Mouse (Mus musculus) hindbrain, embryonic 10.5 days (tissue): Measurements from ENCODE around the gene Shc3. TPM values are rescaled to one million over a fixed set of nuclear protein-coding genes. Genes with fewer than 3 reads are reported as not detected.
A peak's percentile ranks its signal among the peaks of the same experiment; 100 is the strongest.

Experiments
- DNase-seq: peaks from one replicate; pipeline ENCODE4 v3.0.0-alpha.2; 2017; ENCODE audit warnings: low spot score
- H3K27ac ChIP-seq: fragments of 300-500 bp; sonication (generic); 2 replicates; pipeline ENCODE4 v1.5.1; 2016; ENCODE audit warnings: mild to moderate bottlenecking, moderate library complexity
- H3K27me3 ChIP-seq: fragments of 300-500 bp; sonication (generic); 2 replicates; pipeline ENCODE4 v1.6.1; 2016; ENCODE audit warnings: mild to moderate bottlenecking; ENCODE audit not compliant: poor library complexity, insufficient read depth, severe bottlenecking
- H3K36me3 ChIP-seq: fragments of 300-500 bp; sonication (generic); 2 replicates; pipeline ENCODE4 v1.6.1; 2016; ENCODE audit warnings: mild to moderate bottlenecking, moderate library complexity
- H3K4me1 ChIP-seq: fragments of 300-500 bp; sonication (generic); replicated peaks from 2 replicates; pipeline ENCODE4 v1.6.1; 2016; ENCODE audit warnings: mild to moderate bottlenecking
- H3K4me3 ChIP-seq: fragments of 300-500 bp; sonication (generic); 2 replicates; pipeline ENCODE4 v1.5.1; 2016; ENCODE audit warnings: mild to moderate bottlenecking, moderate library complexity
- H3K9me3 ChIP-seq: fragments of 300-500 bp; sonication (generic); 2 replicates; pipeline ENCODE4 v1.6.1; 2016; ENCODE audit warnings: mild to moderate bottlenecking, moderate library complexity
- WGBS: fragments of 180-500 bp; shearing (Covaris S2); methylation state at CpG from one replicate; pipeline ENCODE4 v1.1.7; 2016; 5-methylcytosine and 5-hydroxymethylcytosine counted together
- polyA plus RNA-seq: library from polyadenylated mRNA; unstranded; fragments of >200 nt; fragmentation: Nextera tagmentation; extraction: Ambion mirVana; gene quantifications from 2 replicates; pipeline ENCODE4 v1.2.1, GENCODE M21; 2016

Gene Shc3
- polyA plus RNA-seq, 1 experiment from 2014 or later, result 3.2 TPM

- peaks cover 54% of the 10 kb centered on the region for H3K4me1 ChIP-seq
- DNase-seq, result peak; percentile 43
- peak overlapping the region; percentile 72 for H3K4me3 ChIP-seq
- H3K27me3 ChIP-seq, result peaks cover 67% of the 10 kb centered on the region
- 5% methylated on average over 22 of the region's 22 CpGs for WGBS
- H3K36me3 ChIP-seq, result 0 out of 2 replicates have a peak, but pooled peaks cover 3% of the 10 kb centered on the region
- peak overlapping the region; percentile 81 for H3K27ac ChIP-seq
- no peaks in the 10 kb centered on the region for H3K9me3 ChIP-seq
These were observed 2.7 kb downstream of the Shc3 start for GRCm38 (mm10) chr13:51566371-51567077.

GRCm38 (mm10) chr13:51564741-51565140 is 4.5 kb downstream of the Shc3 start:
- no peak for DNase-seq
- H3K4me3 ChIP-seq, result no peak overlapping the region
- WGBS, result 80% methylated on average over 6 of the region's 6 CpGs
- no peaks in the 10 kb centered on the region for H3K9me3 ChIP-seq
- H3K27ac ChIP-seq, result no peak overlapping the region
- peaks cover 41% of the 10 kb centered on the region for H3K4me1 ChIP-seq
- H3K36me3 ChIP-seq, result 0 out of 2 replicates have a peak, but pooled peaks cover 3% of the 10 kb centered on the region
- peaks cover 53% of the 10 kb centered on the region for H3K27me3 ChIP-seq

GRCm38 (mm10) chr13:51553343-51553742 is 15.9 kb downstream of the Shc3 start:
- no peaks in the 10 kb centered on the region for H3K4me1 ChIP-seq
- no peaks in the 10 kb centered on the region for H3K36me3 ChIP-seq
- H3K27me3 ChIP-seq, result no peaks in the 10 kb centered on the region
- H3K4me3 ChIP-seq, result no peak overlapping the region
- no peak for DNase-seq
- no peak overlapping the region for H3K27ac ChIP-seq
- WGBS, result 90% methylated on average over 11 of the region's 11 CpGs
- H3K9me3 ChIP-seq, result no peaks in the 10 kb centered on the region

GRCm38 (mm10) chr13:51552233-51552632 is 17.0 kb downstream of the Shc3 start:
- Histone ChIP-seq H3K4me1 (no peaks in the 10 kb centered on the region), H3K9me3 (no peaks in the 10 kb centered on the region), H3K27me3 (no peaks in the 10 kb centered on the region), H3K4me3 (no peak overlapping the region), H3K36me3 (no peaks in the 10 kb centered on the region), H3K27ac (no peak overlapping the region)
- WGBS, result 72% methylated on average over 3 of the region's 3 CpGs
- DNase-seq, result no peak

GRCm38 (mm10) chr13:51551824-51552223 is 17.4 kb downstream of the Shc3 start:
- no peak for DNase-seq
- no peaks in the 10 kb centered on the region for H3K27me3 ChIP-seq
- WGBS, result 79% methylated on average over 3 of the region's 3 CpGs
- no peaks in the 10 kb centered on the region for H3K36me3 ChIP-seq
- H3K4me1 ChIP-seq, result no peaks in the 10 kb centered on the region
- no peaks in the 10 kb centered on the region for H3K9me3 ChIP-seq
- no peak overlapping the region for H3K4me3 ChIP-seq
- H3K27ac ChIP-seq, result no peak overlapping the region

GRCm38 (mm10) chr13:51539816-51540215 is 29.4 kb downstream of the Shc3 start:
- H3K27ac ChIP-seq, result no peak overlapping the region
- H3K4me1 ChIP-seq, result no peaks in the 10 kb centered on the region
- WGBS, result 91% methylated on average over 8 of the region's 8 CpGs
- no peaks in the 10 kb centered on the region for H3K36me3 ChIP-seq
- H3K27me3 ChIP-seq, result no peaks in the 10 kb centered on the region
- no peaks in the 10 kb centered on the region for H3K9me3 ChIP-seq
- no peak overlapping the region for H3K4me3 ChIP-seq
- DNase-seq, result no peak

GRCm38 (mm10) chr13:51535326-51535725 is 33.9 kb downstream of the Shc3 start:
- no peak overlapping the region for H3K27ac ChIP-seq
- no peak for DNase-seq
- H3K27me3 ChIP-seq, result no peaks in the 10 kb centered on the region
- H3K4me3 ChIP-seq, result no peak overlapping the region
- WGBS, result 89% methylated on average over 7 of the region's 7 CpGs
- H3K9me3 ChIP-seq, result no peaks in the 10 kb centered on the region
- no peaks in the 10 kb centered on the region for H3K4me1 ChIP-seq
- H3K36me3 ChIP-seq, result no peaks in the 10 kb centered on the region

- no peak overlapping the region for H3K27ac ChIP-seq
- no peak overlapping the region for H3K4me3 ChIP-seq
- no peaks in the 10 kb centered on the region for H3K9me3 ChIP-seq
- H3K4me1 ChIP-seq, result no peaks in the 10 kb centered on the region
- WGBS, result 63% methylated on average over 7 of the region's 7 CpGs
- no peak for DNase-seq
- no peaks in the 10 kb centered on the region for H3K36me3 ChIP-seq
- no peaks in the 10 kb centered on the region for H3K27me3 ChIP-seq
These were observed 42.7 kb downstream of the Shc3 start for GRCm38 (mm10) chr13:51526480-51526879.

GRCm38 (mm10) chr13:51524316-51524715 is 44.9 kb downstream of the Shc3 start:
- 92% methylated on average over 4 of the region's 4 CpGs for WGBS
- no peak for DNase-seq
- H3K4me1 ChIP-seq, result no peaks in the 10 kb centered on the region
- no peaks in the 10 kb centered on the region for H3K36me3 ChIP-seq
- no peak overlapping the region for H3K27ac ChIP-seq
- H3K9me3 ChIP-seq, result no peaks in the 10 kb centered on the region
- no peaks in the 10 kb centered on the region for H3K27me3 ChIP-seq
- H3K4me3 ChIP-seq, result no peak overlapping the region

GRCm38 (mm10) chr13:51523311-51523710 is 45.9 kb downstream of the Shc3 start:
- Histone ChIP-seq H3K27me3 (no peaks in the 10 kb centered on the region), H3K4me1 (no peaks in the 10 kb centered on the region), H3K36me3 (no peaks in the 10 kb centered on the region), H3K4me3 (no peak overlapping the region), H3K27ac (no peak overlapping the region), H3K9me3 (no peaks in the 10 kb centered on the region)
- 95% methylated on average over 10 of the region's 10 CpGs for WGBS
- DNase-seq, result no peak

- H3K4me3 ChIP-seq, result no peak overlapping the region
- WGBS, result 93% methylated on average over 6 of the region's 6 CpGs
- H3K4me1 ChIP-seq, result no peaks in the 10 kb centered on the region
- no peaks in the 10 kb centered on the region for H3K36me3 ChIP-seq
- H3K9me3 ChIP-seq, result no peaks in the 10 kb centered on the region
- H3K27me3 ChIP-seq, result no peaks in the 10 kb centered on the region
- DNase-seq, result no peak
- no peak overlapping the region for H3K27ac ChIP-seq
These were observed 50.3 kb downstream of the Shc3 start for GRCm38 (mm10) chr13:51518880-51519279.

- Histone ChIP-seq H3K4me3 (no peak overlapping the region), H3K27ac (no peak overlapping the region), H3K36me3 (no peaks in the 10 kb centered on the region), H3K27me3 (no peaks in the 10 kb centered on the region), H3K9me3 (no peaks in the 10 kb centered on the region), H3K4me1 (no peaks in the 10 kb centered on the region)
- WGBS, result 82% methylated on average over 4 of the region's 4 CpGs
- DNase-seq, result no peak
These were observed 51.3 kb downstream of the Shc3 start for GRCm38 (mm10) chr13:51517943-51518342.

GRCm38 (mm10) chr13:51508836-51509235 is 60.4 kb downstream of the Shc3 start:
- DNase-seq, result no peak
- H3K27ac ChIP-seq, result no peak overlapping the region
- no peaks in the 10 kb centered on the region for H3K27me3 ChIP-seq
- H3K36me3 ChIP-seq, result no peaks in the 10 kb centered on the region
- H3K9me3 ChIP-seq, result no peaks in the 10 kb centered on the region
- 93% methylated on average over 9 of the region's 9 CpGs for WGBS
- H3K4me1 ChIP-seq, result no peaks in the 10 kb centered on the region
- H3K4me3 ChIP-seq, result no peak overlapping the region

GRCm38 (mm10) chr13:51505711-51506110 is 63.5 kb downstream of the Shc3 start:
- H3K27ac ChIP-seq, result no peak overlapping the region
- 90% methylated on average over 5 of the region's 5 CpGs for WGBS

More at GRCm38 (mm10) chr13:51505711-51506110, 63.5 kb downstream of the Shc3 start:
- Histone ChIP-seq H3K4me3 (no peak overlapping the region), H3K27me3 (no peaks in the 10 kb centered on the region), H3K36me3 (no peaks in the 10 kb centered on the region), H3K4me1 (no peaks in the 10 kb centered on the region), H3K9me3 (no peaks in the 10 kb centered on the region)
- no peak for DNase-seq
